ENCODE assay signal across 23 mouse cellular contexts in genomic region chr10:13597491-13597890, GRCm38 (mm10).
"Had no signal": no experiment of that assay in that cellular context is flagged by ENCODE, and none has a peak within 500 bp of the region (broad histone marks: within the 10 kb centered on the region; RNA-seq: fewer than 3 reads in every experiment).

No protein-coding gene starts in this region.

- H3K36me3 ChIP-seq: kidney, embryonic 15.5 days; limb, embryonic 12.5 days; limb, embryonic 15.5 days; lung, embryonic 15.5 days; midbrain, embryonic 12.5 days had no signal

- ATAC-seq: intestine, postnatal 0 days; liver, postnatal 0 days had no signal

- DNase-seq: kidney, adult 2 months; kidney, postnatal 36 days; layer of hippocampus, postnatal 36 days; left cerebral cortex, postnatal 4 days; liver, postnatal 0 days; lung, postnatal 10 days; lung, postnatal 4 days; right cerebral cortex, postnatal 14 days; right cerebral cortex, postnatal 4 days; thymus, adult 2 months; thymus, postnatal 14 days; thymus, postnatal 4 days had no signal

- H3K9me3 ChIP-seq: kidney, embryonic 15.5 days; limb, embryonic 12.5 days; limb, embryonic 15.5 days; lung, embryonic 15.5 days had no signal

- H3K27me3 ChIP-seq: kidney, embryonic 15.5 days; limb, embryonic 12.5 days; limb, embryonic 15.5 days; lung, embryonic 15.5 days; midbrain, embryonic 12.5 days had no signal

- H3K9ac ChIP-seq: kidney, embryonic 15.5 days; limb, embryonic 12.5 days; limb, embryonic 15.5 days; liver, embryonic 14.5 days; liver, postnatal 0 days; lung, embryonic 15.5 days; midbrain, embryonic 12.5 days had no signal

- H3K4me3 ChIP-seq: kidney, embryonic 15.5 days; left cerebral cortex, adult 2 months; limb, embryonic 12.5 days; limb, embryonic 15.5 days; lung, embryonic 15.5 days; midbrain, embryonic 12.5 days; myocyte had no signal

- H3K27ac ChIP-seq: kidney, embryonic 15.5 days; limb, embryonic 12.5 days; limb, embryonic 15.5 days; liver, embryonic 14.5 days; lung, embryonic 15.5 days; midbrain, embryonic 12.5 days; stomach, postnatal 0 days had no signal

- H3K4me1 ChIP-seq: limb, embryonic 12.5 days; lung, embryonic 15.5 days; midbrain, embryonic 12.5 days had no signal

- H3K4me2 ChIP-seq: kidney, embryonic 15.5 days; limb, embryonic 12.5 days; limb, embryonic 15.5 days; liver, embryonic 11.5 days; lung, embryonic 15.5 days; midbrain, embryonic 12.5 days had no signal
